Mouse (Mus musculus) MEL (cell line): ENCODE measurements at regions not wholly inside any gene's neighbourhood (a gene's known extent, or its start where the extent isn't known, plus 50 kb on each side); places are given as distances from the start of the nearest gene placed in this dataset.

Experiments used
- CHD2 ChIP-seq: IDR thresholded peaks from 2 replicates; pipeline ENCODE4 v1.6.1; 2011; ENCODE audit warnings: low read length, improper control_type of control experiment
- POLR2A ChIP-seq, 2 experiments: IDR thresholded peaks; 2 replicates each; pipeline ENCODE4 v1.6.1; 2011 to 2012; ENCODE audit warnings: low read length in 2 of 2, mild to moderate bottlenecking in 2 of 2, control low read depth in 1 of 2, improper control_type of control experiment in 1 of 2, low read depth in 1 of 2, moderate library complexity in 1 of 2; ENCODE audit not compliant: control insufficient read depth in 1 of 2, insufficient read depth in 1 of 2, poor library complexity in 1 of 2
- RCOR1 ChIP-seq: IDR thresholded peaks from 2 replicates; pipeline ENCODE4 v1.6.1; 2012; ENCODE audit warnings: low read depth, mild to moderate bottlenecking, inconsistent platforms, low read length, improper control_type of control experiment
- TAL1 ChIP-seq: IDR thresholded peaks from 2 replicates; pipeline ENCODE4 v1.6.1; 2012; ENCODE audit warnings: mild to moderate bottlenecking, inconsistent platforms, low read length, moderate library complexity, mixed read lengths

- TF ChIP-seq CHD2 (no peak), POLR2A (IDR thresholded peaks at IDR 0.05; ENCODE audit: control insufficient read depth in 1 of 2, insufficient read depth in 1 of 2, low read depth in 1 of 2, low read length in 2 of 2, poor library complexity in 1 of 2) (no peak), TAL1 (no peak), RCOR1 (no peak)
These were observed 549.4 kb upstream of the Cdh5 start for GRCm38 (mm10) chr8:103551916-103552535.
